Mouse (Mus musculus) CD8-positive naive resting alpha-beta T cell, adult 2 months (primary cell): ENCODE measurements around the gene Ptpn13.

Experiments
- DNase-seq, 2 experiments: peaks; one replicate each; pipeline ENCODE4 v3.0.0; 2022; ENCODE audit warnings: low read depth in 2 of 2, low spot score in 2 of 2

Gene Ptpn13

DNA sequence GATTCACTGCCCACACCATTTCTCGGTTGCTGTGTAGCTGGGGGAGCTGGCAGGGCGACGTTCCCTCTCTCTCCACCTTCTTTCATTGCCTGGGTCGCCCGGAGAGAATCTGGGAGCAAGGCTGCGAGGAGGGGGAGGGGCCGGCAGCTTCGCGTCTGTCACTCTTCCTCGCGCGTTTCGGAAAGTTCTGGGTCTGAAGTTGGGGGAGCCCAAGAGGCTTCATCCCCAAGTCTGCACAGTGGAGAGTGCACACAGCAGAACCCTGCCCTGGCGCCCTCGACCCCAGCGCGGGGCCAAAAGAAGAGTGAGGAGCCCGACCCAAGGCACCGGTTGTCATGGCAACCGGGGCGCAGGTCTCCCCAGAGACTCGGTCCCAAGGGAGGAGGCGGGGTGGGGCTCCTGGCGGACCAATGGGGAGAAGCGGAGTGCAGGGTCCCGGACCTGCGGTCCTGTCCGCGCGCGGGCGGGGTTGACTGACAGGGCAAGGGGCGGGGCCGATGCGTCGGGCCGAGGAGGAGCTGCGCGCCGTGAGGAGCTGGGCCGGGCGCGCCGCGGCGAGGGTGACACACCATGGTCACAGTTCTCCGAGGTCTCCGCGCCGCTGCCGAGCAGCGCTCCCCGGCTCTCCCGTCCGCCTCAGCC is at the start of gene Ptpn13:
Gene Ptpn13 (plus strand): TSS at position 515 of the 642 bp plus-strand sequence.
- DNase-seq: peak; percentile 45 to 61

DNA sequence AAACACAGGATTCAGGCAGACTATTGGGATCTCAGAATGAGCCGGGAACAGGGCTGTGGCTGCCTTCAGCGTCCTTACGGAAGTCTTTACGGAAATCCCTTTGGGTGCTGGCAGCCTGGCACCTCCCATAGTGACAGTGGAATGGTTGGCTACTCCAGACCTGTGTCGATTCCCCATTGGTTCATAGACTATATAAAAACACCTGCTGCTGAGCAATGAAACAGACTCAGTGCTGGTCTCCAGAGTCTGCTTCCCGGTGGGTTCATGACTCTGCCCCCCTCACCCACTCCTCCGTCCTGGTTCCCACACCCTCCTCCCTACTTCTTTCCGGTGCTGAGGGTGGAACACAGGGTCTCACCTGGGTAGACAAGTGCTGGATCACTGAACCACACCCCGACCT is 49.8 kb upstream of the Ptpn13 start:
- no peak for DNase-seq

DNA sequence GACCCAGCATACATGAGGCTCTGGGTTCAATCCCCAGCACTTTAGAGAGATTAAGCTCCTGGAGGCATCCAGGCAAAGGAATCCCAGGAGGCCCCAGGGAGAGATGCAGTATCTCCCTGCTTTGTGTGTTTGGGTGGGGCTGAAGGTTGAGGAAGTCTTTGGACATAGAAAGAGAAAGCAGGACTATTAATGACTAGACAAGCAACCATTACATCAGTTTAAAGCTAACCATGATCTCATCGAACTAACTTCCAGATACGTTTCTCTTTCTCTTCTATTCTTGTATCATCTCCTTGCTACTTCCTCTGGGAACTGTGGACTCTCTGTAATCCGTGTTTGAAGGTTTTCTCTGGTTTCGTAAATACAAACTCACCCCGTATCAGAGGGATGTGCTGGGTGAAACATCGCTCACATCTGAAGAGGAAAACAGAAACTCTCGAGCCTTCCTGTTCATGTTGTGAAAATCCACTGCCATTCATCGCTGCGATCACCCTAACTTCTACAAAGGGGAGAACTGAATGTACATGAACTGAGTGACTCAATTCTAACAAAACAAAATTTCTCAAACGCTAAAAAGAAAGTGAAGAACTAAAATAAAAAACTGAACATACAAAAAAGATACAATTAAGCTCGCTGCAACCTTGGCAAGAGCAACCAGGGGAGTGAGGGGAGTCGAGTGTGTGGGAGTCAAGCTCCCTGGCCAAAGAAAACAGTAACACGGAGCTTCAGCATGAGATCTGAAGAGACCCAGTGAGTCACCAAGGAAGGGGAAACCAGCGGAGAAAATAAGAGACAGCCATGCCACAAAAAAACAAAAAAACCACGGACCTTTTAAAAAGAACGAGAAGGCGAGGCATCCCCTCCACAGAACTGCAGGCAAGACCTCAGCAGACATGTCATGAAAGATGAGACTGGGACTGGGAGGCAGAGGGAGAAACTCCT is 48.4 kb upstream of the Ptpn13 start:
- peak in 1 of 2 experiments; percentile 43 for DNase-seq

DNA sequence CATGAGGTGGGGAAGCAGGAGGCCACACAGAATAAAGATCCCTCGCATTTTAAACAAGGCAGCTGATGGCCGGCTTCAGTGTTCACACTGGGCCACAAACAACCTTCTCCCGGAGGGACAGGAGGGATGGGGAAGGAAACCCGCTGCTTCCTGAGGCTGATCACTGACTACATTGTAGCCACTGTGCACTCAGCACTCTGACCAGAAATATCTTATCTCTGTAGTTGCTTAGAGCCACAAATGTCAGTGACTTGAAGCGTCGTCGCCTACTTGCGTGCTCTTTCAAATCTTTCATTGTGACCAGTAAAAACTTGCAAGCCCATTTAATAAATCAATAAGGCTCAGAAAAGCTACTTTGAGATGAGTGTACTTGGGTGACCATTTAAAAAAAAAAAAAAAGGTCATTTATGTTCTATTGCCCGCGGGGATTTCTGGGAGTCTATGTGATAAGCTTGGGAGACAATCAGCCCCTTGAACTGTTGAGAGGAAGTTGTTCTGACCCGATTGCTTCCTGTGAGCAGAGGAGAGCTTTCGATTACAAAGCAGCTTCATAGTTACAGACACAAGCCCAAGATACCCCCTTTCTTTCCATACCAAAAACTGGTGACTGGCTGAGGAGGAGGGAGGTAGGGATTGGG is 47.4 kb upstream of the Ptpn13 start:
- no peak for DNase-seq

DNA sequence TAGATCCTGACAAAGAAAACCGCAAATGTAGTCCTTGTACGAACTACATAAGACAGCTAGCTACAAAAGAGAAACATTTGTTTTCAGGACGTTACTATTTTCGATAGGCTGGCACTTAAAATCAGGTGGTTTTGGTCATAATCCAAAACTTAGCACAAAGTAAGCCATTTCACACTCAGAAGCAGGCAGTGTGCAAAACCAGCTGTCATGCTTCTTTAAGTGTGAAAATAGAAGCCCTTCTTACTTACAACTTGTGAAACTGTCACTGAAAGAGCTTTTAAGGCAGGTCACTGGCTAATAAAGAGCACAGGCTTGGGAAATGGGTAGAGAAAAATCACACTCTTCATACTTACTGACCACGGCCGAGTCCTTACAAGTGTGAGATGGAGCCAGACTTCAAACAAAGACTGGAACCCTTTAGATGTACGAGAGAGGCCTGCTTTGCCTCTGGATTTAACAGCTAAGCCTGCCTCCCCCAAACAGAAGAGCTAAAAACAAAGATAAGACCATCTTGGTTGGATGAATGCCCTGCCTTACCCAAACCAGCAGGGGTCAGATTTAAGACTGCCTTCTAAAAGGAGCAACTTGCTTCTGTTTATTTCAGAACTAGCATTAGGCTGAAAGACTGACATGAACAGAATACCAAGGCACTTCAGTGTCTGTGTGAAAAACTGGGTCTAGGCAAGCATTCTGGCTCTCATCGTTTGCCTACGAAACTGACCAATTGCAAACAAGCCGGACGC is 44.0 kb upstream of the Ptpn13 start:
- DNase-seq: no peak

DNA sequence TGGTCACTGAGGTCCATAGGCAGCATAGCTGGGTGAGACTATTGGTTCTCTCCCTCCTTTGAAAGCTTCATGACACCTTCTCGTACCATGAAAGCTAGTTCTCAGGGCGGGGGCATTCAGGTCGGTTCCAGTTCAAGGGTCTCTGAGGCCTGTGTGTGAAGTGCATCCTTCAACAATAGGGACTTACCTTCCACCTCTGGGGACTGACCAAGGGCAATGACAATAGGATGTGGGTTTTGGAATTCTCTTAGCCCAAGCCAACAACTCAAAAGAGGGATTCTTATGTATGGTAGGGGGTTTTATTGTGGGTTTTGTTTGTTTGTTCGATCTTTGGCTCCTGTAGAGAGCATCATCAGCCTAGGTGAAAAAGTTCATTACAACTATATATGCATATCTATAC is 42.0 kb upstream of the Ptpn13 start:
- DNase-seq: no peak

DNA sequence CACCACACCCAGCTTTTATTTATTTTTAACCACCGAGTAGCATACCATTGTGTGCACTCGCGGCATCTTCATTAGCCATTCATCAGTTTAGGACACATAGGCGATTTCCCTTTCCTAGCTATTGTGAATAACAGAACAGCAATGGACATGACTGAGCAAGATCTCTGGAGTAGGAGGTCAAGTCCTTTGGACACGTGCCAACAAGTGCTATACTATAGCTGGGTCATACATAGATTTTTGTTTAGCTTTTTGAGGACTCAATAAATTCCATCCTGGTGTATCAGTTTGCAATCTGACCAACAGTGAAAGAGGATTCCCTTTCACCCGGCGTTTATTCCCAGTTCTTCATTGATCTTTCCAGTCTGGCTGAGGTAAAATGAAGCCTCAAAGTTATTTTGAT is 41.0 kb upstream of the Ptpn13 start:
- DNase-seq: no peak

DNA sequence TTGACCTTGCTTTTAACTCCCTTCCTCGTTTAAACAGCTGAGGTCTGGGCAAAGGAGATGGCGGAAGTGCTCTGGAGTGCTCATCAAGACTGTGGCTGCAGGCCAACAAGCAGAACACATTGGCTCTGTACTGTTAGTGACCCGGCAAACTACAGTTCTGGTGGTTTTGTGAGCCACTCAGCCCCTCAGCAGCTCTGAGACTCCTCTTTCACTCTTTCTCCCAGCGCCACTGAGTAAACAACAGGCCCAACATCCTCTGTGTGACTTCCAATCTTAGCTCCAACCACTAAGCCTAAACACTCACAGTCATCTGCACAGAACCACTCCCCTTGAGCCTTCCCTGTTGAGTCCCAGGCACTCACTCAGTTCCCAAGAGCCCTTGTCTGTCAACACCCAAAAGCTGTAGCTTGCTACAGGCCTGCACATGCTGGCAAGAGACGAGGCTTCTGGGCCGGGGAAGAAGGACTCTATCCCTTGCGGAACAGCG is 37.4 kb upstream of the Ptpn13 start:
- DNase-seq: no peak

DNA sequence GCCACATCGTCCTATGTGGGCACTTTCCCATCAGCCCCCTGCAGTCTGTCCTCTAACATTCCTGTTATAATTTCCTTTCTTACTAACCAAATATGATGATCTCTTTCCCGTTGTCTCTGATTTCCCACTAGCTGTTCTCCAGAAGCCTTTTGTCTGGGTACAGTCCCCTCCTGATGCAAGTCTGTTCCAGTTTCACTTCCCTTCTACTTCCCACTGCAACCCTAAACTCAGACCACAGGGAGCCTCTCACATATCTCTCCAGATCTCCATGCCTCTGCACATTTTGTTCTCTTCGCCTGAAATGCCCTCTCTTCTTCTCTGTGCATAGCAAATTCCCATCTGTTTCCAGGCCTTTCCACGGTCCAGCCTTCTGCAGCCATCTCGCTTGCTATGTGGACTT is 35.6 kb upstream of the Ptpn13 start:
- DNase-seq: no peak

DNA sequence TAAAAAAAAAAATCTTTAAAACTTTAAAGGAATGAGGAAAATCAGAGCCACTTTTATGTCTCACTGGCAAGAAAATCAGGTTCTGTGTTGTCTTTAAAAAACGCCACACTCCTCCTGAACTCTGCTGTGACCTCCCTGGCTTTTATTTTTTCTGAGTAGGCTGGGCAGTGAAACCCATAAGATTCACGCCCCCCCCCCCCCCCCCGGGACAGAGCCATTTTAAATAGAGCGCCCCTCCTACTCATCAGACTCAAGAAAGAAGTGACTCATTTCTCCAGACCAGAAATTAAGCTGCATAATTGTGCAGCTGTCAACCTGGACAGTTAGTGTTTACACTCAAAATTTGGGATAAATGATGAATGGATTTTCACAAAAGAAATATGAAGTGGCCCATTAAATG is 31.8 kb upstream of the Ptpn13 start:
- DNase-seq: no peak

DNA sequence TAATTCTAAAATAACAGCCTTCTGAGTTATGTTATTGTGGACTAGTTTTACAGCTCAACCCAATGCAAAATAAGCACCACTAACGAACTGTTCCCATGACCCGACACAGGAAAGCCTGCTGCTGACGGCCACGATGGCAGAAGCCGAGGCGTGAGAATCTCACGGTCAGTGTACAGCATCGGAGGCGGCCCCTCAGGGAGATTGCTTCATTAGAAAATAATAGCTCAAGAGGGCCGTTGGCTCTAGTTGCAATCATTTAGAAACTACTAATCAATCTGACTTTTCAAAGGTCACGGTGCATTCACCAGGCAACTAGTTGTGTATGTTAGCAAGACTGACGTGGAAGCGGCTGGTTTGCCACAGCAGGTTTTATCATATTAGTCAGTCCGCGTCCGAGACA is 31.2 kb upstream of the Ptpn13 start:
- DNase-seq: no peak

DNA sequence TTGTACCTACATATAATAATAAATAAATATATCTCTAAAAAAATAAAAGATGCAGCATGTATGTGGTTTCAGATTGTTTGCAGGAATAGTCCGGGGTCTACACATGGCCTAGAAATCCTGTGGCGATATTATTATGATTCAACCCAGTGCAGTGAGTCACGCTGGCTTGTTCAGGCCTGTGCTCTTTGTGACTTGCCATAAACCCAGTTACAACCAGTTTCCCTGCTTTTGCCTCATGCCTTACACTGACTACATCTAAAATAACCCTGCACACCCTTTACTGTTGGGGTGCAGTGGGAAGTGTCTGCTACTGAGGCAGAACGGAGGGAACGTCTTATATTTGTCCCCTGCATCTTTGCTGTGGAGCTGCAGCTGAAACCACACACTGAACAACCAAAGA is 29.3 kb upstream of the Ptpn13 start:
- DNase-seq: no peak

DNA sequence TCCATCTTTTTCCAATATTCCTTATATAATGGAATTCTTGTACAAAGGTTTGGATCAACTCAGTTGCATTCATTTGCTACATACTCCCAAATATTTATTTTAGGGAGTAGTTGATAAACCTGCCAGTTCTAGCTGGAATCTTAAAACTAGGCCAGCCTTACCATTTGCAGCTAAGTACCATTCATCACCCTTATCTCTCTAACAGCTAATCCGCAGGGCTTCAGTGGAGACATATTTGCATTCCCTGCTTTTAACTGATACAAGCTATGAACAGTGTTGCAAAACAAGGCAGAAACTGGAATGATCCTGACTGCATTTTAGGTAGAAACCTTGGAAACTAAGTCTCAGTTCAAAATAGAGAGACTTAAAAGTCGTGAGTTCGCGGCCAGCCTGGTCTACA is 27.6 kb upstream of the Ptpn13 start:
- no peak for DNase-seq

DNA sequence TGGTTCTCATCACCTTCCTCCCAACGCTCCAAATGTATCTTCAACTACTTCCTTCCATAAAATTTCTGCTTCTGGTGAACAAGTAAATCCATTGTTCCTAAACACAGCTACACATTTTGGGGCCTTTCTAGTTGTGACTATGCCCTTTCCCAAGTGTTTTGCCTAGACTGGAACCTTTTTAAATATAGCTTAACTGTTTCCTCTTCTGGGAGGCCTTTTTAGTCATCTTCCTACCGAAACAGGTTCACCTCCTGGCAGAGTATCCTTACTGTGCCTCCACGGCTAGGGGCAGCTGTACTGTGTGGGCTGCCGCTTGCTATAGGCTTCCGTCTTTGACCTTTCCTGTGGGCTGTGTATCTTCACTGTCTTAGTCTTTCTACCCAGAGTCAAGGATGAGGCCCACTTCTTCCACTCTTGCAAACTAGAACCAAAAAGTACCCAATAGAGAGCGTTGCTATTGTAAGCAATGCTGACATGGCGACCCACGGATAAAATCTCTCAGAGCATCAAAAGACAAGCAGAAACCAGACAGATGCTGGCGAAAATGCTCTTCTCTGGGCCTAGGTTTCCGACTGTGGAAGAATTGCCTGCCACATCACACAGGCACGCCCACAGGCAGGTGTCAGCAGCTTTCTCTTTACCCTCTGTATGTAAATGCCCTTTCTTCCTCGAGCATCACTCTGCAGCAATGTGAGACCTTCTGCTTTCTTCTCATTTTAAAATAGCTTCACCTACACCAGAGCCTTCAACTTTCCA is 20.6 kb upstream of the Ptpn13 start:
- DNase-seq: no peak

DNA sequence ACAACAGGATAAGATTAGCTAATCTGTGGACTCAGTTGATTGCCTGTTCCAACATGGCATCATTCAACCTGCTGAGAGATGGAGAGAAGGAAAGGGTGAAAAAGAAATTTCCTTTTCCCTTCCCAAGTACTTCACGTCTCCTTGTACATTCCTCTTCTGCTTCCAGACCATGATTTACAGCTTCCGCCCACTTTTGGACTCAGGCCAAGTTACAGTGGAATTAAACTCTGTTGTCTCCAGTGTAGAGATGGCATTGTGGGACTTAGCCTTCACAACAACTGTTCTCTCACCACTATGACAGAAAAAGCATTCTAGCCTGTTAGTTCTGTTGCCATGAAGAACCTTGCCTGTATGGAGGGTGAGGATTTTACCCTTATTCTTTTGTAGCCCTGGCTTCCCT is 19.1 kb upstream of the Ptpn13 start:
- DNase-seq: no peak

DNA sequence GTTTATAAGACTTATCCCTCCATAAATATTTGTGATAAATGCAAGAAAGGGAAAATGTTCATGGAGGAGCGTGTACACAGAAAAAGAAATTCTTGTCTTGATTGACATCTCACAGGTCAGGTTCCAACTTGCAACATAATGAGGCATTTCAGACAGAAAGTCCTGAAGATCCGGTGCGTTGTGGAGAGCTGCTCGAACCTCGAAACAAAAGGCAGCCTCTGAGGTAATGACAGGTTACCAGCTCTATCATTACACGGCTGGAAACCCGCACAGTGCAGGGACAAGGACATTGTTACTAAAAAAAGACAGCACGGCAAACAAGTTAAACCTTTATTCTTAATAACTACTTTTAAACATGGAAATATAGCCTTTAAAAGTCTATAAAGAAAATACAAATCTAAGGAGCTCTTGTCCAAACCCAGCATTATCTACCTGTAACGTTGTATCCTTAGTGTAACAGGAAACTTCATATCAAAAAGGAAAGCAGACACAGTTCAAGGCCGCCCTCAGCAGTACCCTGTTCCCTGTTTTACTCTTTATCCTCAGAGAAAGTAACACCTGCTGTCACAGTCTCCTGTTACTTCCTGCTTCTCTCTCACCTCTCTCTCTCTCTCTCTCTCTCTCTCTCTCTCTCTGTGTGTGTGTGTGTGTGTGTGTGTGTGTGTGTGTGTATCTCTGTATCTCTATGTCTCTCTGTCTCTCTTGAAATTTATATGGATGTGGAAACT is 12.8 kb upstream of the Ptpn13 start:
- no peak for DNase-seq

DNA sequence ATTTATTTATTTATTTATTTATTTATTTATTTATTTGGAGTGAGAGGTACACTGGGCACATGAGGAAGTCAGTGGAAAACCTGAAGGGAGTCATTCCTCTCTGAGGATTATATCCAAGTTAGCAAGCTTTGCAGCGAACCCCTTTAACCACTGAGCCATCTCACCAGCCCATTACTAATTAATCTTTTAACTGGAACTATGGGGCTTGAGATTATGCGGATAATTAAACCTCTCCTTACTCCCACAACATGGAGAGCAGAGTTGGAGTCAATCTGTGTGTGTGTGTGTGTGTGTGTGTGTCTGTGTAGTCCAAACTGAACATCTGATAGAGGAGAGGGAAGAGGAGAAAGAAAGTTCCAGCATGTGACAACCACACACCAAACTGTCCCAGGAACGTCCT is 10.4 kb upstream of the Ptpn13 start:
- DNase-seq: no peak

DNA sequence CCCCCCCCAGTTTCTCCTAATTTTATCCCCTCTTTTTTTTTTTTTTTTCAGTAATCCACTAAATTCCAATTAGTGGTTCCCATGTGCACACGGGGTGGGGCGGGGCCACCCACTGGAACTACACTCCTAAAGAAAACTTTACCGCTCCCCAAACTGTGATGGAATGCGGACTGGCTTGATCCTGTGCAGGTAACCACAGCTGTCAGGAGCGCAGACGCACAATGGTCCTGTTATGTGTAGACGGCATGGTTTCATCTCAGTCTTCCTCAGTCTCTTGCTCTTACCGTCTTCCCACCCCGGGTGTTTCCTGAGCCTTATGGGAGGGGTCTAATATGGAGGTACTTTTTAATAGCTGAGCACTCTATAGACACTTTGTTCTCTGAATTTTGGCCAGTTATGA is 7.0 kb upstream of the Ptpn13 start:
- no peak for DNase-seq

DNA sequence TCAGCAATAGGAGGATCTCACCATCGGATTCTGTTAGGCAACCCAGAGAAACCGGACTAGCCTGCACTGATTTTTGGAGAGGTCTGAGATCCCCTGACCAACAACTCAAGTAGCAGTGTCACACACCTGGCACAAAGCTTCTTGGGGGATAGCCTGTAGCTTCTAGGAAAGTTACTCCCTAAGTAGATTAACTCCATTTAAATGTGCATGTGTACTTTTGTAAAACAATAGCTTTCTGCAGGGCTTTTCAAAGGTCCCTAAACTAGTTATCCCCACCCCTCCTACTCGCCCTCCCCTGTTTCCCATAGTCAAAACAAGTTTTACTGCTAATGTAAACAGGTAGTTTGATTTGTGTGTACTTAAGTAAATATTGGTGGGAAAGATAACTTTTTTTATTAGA is 6.1 kb upstream of the Ptpn13 start:
- no peak for DNase-seq

DNA sequence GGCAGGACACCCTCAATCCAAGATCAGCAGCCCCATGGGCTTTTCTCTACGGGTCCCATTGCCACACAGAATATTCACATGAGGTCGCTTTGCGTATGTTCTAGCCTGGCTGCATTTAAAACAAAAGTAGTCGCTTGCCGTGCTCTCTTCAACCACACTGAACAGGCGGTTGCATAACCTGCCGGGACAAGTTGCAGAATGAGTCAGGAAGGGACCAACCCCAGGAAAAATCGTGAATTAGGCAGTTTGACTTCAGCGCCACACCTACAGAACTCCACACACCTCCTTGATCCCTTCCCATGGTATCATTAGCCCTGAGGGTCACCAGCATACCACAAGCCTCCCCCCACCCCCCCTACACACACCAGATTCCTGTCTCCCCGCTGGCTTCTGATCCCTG is 4.4 kb upstream of the Ptpn13 start:
- DNase-seq: no peak
